Mouse (Mus musculus) ES-E14 (cell line): ENCODE measurements around the gene Ciart.

Source experiments
- CHD2 ChIP-seq: IDR thresholded peaks from 2 replicates; pipeline ENCODE4 v1.6.1; 2014; ENCODE audit warnings: mild to moderate bottlenecking, low read depth, low read length, inconsistent platforms
- HCFC1 ChIP-seq: IDR thresholded peaks from 2 replicates; pipeline ENCODE4 v1.6.1; 2012; ENCODE audit warnings: low read length, inconsistent platforms, borderline replicate concordance; ENCODE audit not compliant: insufficient read depth
- ZNF384 ChIP-seq: IDR thresholded peaks from 2 replicates; pipeline ENCODE4 v1.6.1; 2012; ENCODE audit warnings: low read depth, low read length, inconsistent platforms

- TF ChIP-seq CHD2 (no peak), HCFC1 (no peak), ZNF384 (no peak)
These were observed 22.5 kb upstream of the Ciart start, which contains the start of gene Car14 for GRCm38 (mm10) chr3:95904568-95904967.
